Mouse (Mus musculus) stomach, embryonic 16.5 days (tissue): Measurements from ENCODE around the gene Nat8l. TPM values are rescaled to one million over a fixed set of nuclear protein-coding genes. Genes with fewer than 3 reads are reported as not detected.

Experiments used
- ATAC-seq: fragments of 200-750 bp; cut with Nextera tagmentation; 2 replicates; pipeline ENCODE4 v1.8.0; 2017; ENCODE audit warnings: moderate number of reproducible peaks, moderate TSS enrichment; ENCODE audit not compliant: insufficient read depth, low FRiP score
- H3K27ac ChIP-seq: fragments of 300-500 bp; sonication (generic); 2 replicates; pipeline ENCODE4 v1.5.1; 2014; ENCODE audit warnings: low read length
- H3K27me3 ChIP-seq: fragments of 300-500 bp; sonication (generic); 2 replicates; pipeline ENCODE4 v1.6.1; 2014; ENCODE audit warnings: low read length, control low read depth, mixed read lengths; ENCODE audit not compliant: control insufficient read depth, insufficient read depth
- H3K36me3 ChIP-seq: fragments of 300-500 bp; sonication (generic); 2 replicates; pipeline ENCODE4 v1.6.1; 2014; ENCODE audit warnings: low read length; ENCODE audit not compliant: control insufficient read depth, insufficient read depth
- H3K4me1 ChIP-seq: fragments of 300-500 bp; sonication (generic); 2 replicates; pipeline ENCODE4 v1.6.1; 2014; ENCODE audit warnings: low read length, control low read depth, mixed read lengths; ENCODE audit not compliant: control insufficient read depth, insufficient read depth
- H3K4me2 ChIP-seq: fragments of 300-500 bp; sonication (generic); 2 replicates; pipeline ENCODE4 v1.6.1; 2014; ENCODE audit warnings: low read depth, low read length, mixed read lengths
- H3K4me3 ChIP-seq: fragments of 300-500 bp; sonication (generic); replicated peaks from 2 replicates; pipeline ENCODE4 v1.5.1; 2014; ENCODE audit warnings: mild to moderate bottlenecking, low read length
- H3K9ac ChIP-seq: fragments of 300-500 bp; sonication (generic); 2 replicates; pipeline ENCODE4 v1.6.1; 2014; ENCODE audit warnings: low read length
- H3K9me3 ChIP-seq: fragments of 300-500 bp; sonication (generic); replicated peaks from 2 replicates; pipeline ENCODE4 v1.6.1; 2016; ENCODE audit warnings: low read length, control low read depth; ENCODE audit not compliant: control insufficient read depth
- WGBS: fragments of 180-500 bp; shearing (Covaris S2); extraction: QIAGEN DNeasy Blood & Tissue Kit; methylation state at CpG from one replicate; pipeline ENCODE4 v1.1.7; 2014; 5-methylcytosine and 5-hydroxymethylcytosine counted together
- polyA plus RNA-seq: library from polyadenylated mRNA; unstranded; fragments of >200 nt; fragmentation: Nextera tagmentation; extraction: Ambion mirVana; gene quantifications from 2 replicates; pipeline ENCODE4 v1.2.1, GENCODE M21; 2015

Gene Nat8l
- polyA plus RNA-seq, 1 experiment from 2014 or later: 0.21 TPM

DNA sequence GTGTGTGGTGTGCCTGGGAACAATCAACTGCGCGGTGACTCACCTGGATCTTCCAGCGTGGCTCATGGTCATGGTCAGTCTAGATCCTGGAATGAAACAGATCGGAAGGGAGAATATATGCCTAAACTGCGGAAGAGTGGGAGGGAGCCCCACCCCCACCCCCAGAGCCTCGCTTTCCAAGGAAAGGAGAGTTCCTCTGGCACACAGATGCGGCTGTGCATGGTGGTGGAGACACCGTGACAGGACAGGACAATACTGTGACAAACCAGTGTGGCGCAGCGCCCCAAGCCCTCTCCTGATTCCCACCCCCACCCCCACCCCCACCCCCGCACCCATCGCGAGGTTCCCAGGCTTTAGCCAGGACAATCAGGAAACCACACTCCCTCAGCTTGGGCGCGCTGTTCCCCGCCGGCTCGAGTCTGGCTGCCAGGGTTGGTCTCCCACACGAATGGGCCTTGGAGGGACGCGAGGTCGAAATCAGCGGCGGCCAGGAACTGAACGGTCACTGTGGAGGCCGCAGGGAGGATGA lies 13.0 kb upstream of the Nat8l start:
- WGBS: 5% methylated on average over 26 of the region's 26 CpGs
- Histone ChIP-seq H3K36me3 (no peaks in the 10 kb centered on the region), H3K4me3 (peak overlapping the region; percentile 78), H3K27me3 (no peaks in the 10 kb centered on the region), H3K4me2 (peak overlapping the region; percentile 72), H3K4me1 (peaks cover 3% of the 10 kb centered on the region; the same call in 1 of the 2 replicates), H3K27ac (0 out of 2 replicates have a peak overlapping the region, but pooled peaks have one; percentile 12), H3K9me3 (no peaks in the 10 kb centered on the region), H3K9ac (peak overlapping the region; percentile 79)
- ATAC-seq: peak; percentile 20; the same call in 1 of the 2 replicates

GRCm38 (mm10) chr5:33983309-33984121 lies 12.3 kb upstream of the Nat8l start, which contains the start of gene Gm1673:
Gene Gm1673 (plus strand): TSS chr5:33983433.
- H3K27me3 ChIP-seq: no peaks in the 10 kb centered on the region
- peak; percentile 85 for ATAC-seq
- WGBS: under 1% methylated on average over 87 of the region's 88 CpGs
- peaks cover 3% of the 10 kb centered on the region; the same call in 1 of the 2 replicates for H3K4me1 ChIP-seq
- H3K27ac ChIP-seq: 0 out of 2 replicates have a peak within 1 kb of the TSS, but pooled peaks have one; percentile 12
- peak within 1 kb of the TSS; percentile 72 for H3K4me2 ChIP-seq
- H3K36me3 ChIP-seq: no peaks in the 10 kb centered on the region
- peak within 1 kb of the TSS; percentile 79 for H3K9ac ChIP-seq
- peak within 1 kb of the TSS; percentile 78 for H3K4me3 ChIP-seq
- no peaks in the 10 kb centered on the region for H3K9me3 ChIP-seq

DNA sequence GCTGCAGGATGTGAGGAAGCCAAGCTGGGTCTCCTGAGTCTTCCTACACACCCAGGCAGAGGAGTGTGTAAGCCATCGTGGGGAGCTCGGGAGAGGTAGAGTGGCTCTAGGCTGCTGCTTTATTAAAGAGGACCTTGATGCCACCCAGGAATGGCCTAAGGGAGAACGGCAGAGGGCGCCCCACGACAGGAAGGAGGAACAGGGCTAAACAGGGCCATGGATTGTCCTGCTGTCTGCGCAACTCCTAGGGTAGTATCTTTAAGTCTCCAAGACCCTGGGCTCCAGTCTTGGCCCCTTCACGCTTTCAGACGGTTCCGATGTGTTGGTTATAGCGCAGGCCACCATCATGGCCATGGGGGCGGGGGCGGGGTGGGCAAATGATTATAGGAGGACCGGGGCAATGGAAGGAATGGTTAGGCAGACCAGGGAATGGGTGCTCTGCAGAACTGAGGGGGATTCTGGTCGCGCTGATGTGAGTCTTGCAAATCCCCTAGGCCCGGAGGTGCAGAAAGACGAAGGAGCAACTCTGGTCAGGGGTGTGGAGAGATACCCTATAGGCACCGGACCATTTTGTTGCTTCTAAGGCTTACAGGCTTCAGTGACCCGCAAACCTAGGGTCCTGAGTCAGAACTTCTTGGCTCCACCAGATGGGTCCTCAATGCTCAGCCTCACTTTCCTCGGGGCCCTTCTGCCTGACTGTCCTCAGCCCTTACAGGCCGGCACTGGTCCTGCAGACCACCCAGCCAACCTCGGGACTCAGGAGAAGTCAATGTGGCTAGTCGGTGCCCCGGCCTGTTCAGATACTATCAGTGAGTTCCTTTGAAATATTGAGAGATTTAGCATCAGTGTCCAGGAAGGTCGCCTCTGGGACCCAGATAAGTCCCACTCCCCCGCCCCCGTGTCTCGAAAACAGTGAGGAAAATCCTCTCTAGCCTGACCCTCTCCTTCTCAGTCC lies 836 bp upstream of the Nat8l start:
- Histone ChIP-seq H3K27ac (no peak overlapping the region), H3K4me3 (peak overlapping the region; percentile 69), H3K9me3 (no peaks in the 10 kb centered on the region), H3K4me2 (peak overlapping the region; percentile 96), H3K36me3 (no peaks in the 10 kb centered on the region), H3K9ac (no peak overlapping the region), H3K4me1 (peaks cover 8% of the 10 kb centered on the region; the same call in 1 of the 2 replicates), H3K27me3 (peaks cover 51% of the 10 kb centered on the region)
- no peak for ATAC-seq
- WGBS: 40% methylated on average over 28 of the region's 28 CpGs

DNA sequence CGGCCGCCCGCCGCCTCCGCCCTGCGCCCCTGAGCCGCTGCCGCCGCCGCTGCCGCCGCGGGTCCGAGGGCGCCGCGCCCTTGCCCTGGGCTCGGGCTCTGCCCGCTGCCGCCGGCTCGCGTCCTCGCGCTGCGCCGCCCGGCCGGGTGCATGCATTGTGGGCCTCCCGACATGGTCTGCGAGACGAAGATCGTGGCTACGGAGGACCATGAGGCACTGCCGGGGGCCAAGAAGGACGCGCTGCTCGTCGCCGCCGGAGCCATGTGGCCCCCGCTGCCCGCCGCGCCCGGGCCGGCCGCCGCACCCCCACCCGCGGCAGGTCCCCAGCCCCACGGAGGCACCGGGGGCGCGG lies 886 bp downstream of the Nat8l start:
- Histone ChIP-seq H3K4me3 (peak overlapping the region; percentile 69), H3K27ac (no peak overlapping the region), H3K27me3 (peaks cover 51% of the 10 kb centered on the region), H3K9me3 (no peaks in the 10 kb centered on the region), H3K9ac (peak overlapping the region; percentile 61), H3K4me2 (peak overlapping the region; percentile 96), H3K36me3 (no peaks in the 10 kb centered on the region), H3K4me1 (peaks cover 8% of the 10 kb centered on the region; the same call in 1 of the 2 replicates)
- under 1% methylated on average over 55 of the region's 55 CpGs for WGBS
- ATAC-seq: no peak

DNA sequence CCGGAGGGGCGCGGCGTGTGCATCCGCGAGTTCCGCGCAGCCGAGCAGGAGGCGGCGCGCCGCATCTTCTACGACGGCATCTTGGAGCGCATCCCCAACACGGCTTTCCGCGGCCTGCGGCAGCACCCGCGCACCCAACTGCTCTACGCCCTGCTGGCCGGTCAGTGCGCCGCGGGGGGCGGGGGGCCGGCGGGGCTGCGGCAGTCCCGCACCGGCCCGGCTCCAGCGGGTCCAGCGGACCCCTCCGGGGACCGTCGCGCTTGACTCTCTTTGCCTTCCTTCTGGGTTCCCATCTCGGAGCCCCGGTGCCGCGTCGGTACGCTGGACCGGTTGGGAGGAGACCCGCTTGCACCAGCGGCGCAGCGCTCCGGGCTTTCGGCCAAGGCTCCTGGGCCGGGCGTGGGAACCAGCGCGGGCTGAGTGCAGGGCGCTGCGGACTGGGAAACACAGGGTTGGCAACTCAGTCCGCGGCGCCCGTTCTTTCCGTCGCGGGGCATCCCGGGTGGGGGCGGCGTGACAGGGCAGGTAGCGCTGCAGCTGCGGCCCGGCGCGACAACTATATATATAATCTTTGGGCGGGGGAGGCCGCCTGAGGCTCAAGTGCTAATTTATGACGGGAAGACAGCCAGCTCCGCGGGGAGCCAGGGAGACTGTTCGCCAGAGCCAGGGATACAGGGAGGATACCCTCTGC lies 1.4 kb downstream of the Nat8l start:
- ATAC-seq: peak; percentile 44; the same call in 1 of the 2 replicates
- Histone ChIP-seq H3K27ac (no peak overlapping the region), H3K9ac (peak overlapping the region; percentile 61), H3K9me3 (no peaks in the 10 kb centered on the region), H3K4me3 (peak overlapping the region; percentile 69), H3K4me2 (peak overlapping the region; percentile 96), H3K4me1 (peaks cover 8% of the 10 kb centered on the region; the same call in 1 of the 2 replicates), H3K27me3 (peaks cover 51% of the 10 kb centered on the region), H3K36me3 (no peaks in the 10 kb centered on the region)
- WGBS: under 1% methylated on average over 80 of the region's 80 CpGs

DNA sequence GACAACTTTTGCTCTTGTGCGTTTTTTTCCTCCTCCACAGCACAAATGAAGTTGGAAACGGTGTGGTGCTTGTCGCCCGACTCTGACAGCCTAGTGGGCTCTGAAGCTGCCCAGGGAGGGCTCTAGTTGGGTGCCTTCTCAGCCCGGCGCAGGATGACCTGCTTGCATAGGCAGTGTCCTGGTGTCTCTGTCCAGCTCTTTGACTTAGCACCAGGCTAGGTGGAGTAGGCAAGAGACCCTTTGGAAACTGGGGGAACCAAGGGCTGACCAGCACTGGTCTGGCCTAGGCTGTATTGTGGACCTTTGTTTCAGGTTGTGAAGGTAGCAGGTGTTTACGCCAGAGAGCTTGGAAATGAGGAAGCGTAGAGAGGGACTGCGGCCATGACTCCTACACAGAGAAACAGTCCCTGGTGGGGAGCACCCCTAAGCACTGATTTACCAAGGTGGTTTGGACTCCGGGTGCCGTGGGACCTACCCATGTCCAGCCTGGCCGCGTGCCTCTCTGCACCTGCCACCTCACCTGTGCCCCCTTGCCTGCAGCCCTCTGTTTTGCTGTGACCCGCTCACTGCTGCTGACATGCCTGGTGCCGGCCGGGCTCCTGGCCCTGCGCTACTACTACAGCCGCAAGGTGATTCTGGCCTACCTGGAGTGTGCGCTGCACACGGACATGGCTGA lies 2.2 kb downstream of the Nat8l start:
- Histone ChIP-seq H3K27me3 (peaks cover 51% of the 10 kb centered on the region), H3K4me3 (peak overlapping the region; percentile 69), H3K9ac (no peak overlapping the region), H3K27ac (no peak overlapping the region), H3K4me2 (peak overlapping the region; percentile 96; the same call in 1 of the 2 replicates), H3K9me3 (no peaks in the 10 kb centered on the region), H3K4me1 (peaks cover 8% of the 10 kb centered on the region; the same call in 1 of the 2 replicates), H3K36me3 (no peaks in the 10 kb centered on the region)
- WGBS: 70% methylated on average over 20 of the region's 20 CpGs
- ATAC-seq: no peak

GRCm38 (mm10) chr5:33998505-33998877 lies 2.7 kb downstream of the Nat8l start:
- no peak for ATAC-seq
- Histone ChIP-seq H3K4me2 (no peak overlapping the region), H3K36me3 (no peaks in the 10 kb centered on the region), H3K9me3 (no peaks in the 10 kb centered on the region), H3K4me3 (no peak overlapping the region), H3K4me1 (peaks cover 8% of the 10 kb centered on the region; the same call in 1 of the 2 replicates), H3K27me3 (peaks cover 51% of the 10 kb centered on the region), H3K9ac (no peak overlapping the region), H3K27ac (no peak overlapping the region)
- 78% methylated on average over 3 of the region's 3 CpGs for WGBS
